Mouse (Mus musculus): ENCODE results near the gene Scyl3. TPM values are rescaled to one million over a fixed set of nuclear protein-coding genes. Genes with fewer than 3 reads are reported as not detected.

Gene Scyl3
- 11.2 and 11.9 TPM in 2 replicates for total RNA-seq (2014; rRNA removed; ENCODE audit: low replicate concordance)
- polyA plus RNA-seq (2015; fragmentation: Nextera tagmentation; extraction: Ambion mirVana): 6.4 and 7.3 TPM in 2 replicates

GRCm38 (mm10) chr1:163928846-163929245 lies at the start of gene Scyl3:
Scyl3 (plus strand) TSS chr1:163929100.
- WGBS: 70% methylated on average over 7 of the region's 7 CpGs
- no peak for ATAC-seq (ENCODE audit: insufficient read depth, low read depth)
- H3K9ac ChIP-seq (replicated peaks; ENCODE audit: low read depth, low read length): peak within 1 kb of the TSS; percentile 99
- H3K4me2 ChIP-seq (ENCODE audit: low read depth, low read length): peak within 1 kb of the TSS; percentile 88
- no peaks in the 10 kb centered on the region for H3K27me3 ChIP-seq (ENCODE audit: control insufficient read depth, insufficient read depth, low read length)
- peaks cover 10% of the 10 kb centered on the region for H3K4me1 ChIP-seq (ENCODE audit: control insufficient read depth, insufficient read depth)
- peak within 1 kb of the TSS; percentile 60 for H3K27ac ChIP-seq (ENCODE audit: low read depth)
- TF ChIP-seq EP300 (IDR thresholded peaks at IDR 0.05; ENCODE audit: low read depth) (no peak), CTCF (IDR thresholded peaks at IDR 0.05; ENCODE audit: low read depth) (no peak)
- H3K9me3 ChIP-seq (replicated peaks; ENCODE audit: control insufficient read depth, low read length): no peaks in the 10 kb centered on the region
- peak within 1 kb of the TSS; percentile 98 for H3K4me3 ChIP-seq (ENCODE audit: low read depth, low read length)
- DNase-seq (ENCODE audit: low spot score): no peak
- peaks cover 6% of the 10 kb centered on the region; the same call in 1 of the 2 replicates for H3K36me3 ChIP-seq (replicated peaks; ENCODE audit: control insufficient read depth, insufficient read depth, low read length)

- no peak overlapping the region for H3K4me3 ChIP-seq (ENCODE audit: low read depth, low read length)
- TF ChIP-seq EP300 (IDR thresholded peaks at IDR 0.05; ENCODE audit: low read depth): no peak
- TF ChIP-seq CTCF (IDR thresholded peaks at IDR 0.05; ENCODE audit: low read depth): no peak
- H3K9me3 ChIP-seq (replicated peaks; ENCODE audit: control insufficient read depth, low read length): no peaks in the 10 kb centered on the region
- no peak overlapping the region for H3K4me2 ChIP-seq (ENCODE audit: low read depth, low read length)
- no peak overlapping the region for H3K27ac ChIP-seq (ENCODE audit: low read depth)
- H3K9ac ChIP-seq (replicated peaks; ENCODE audit: low read depth, low read length): no peak overlapping the region
- no peaks in the 10 kb centered on the region for H3K4me1 ChIP-seq (ENCODE audit: control insufficient read depth, insufficient read depth)
- ATAC-seq (ENCODE audit: insufficient read depth, low read depth) (no peak), DNase-seq (ENCODE audit: low spot score) (no peak)
- no peaks in the 10 kb centered on the region for H3K27me3 ChIP-seq (ENCODE audit: control insufficient read depth, insufficient read depth, low read length)
- H3K36me3 ChIP-seq (replicated peaks; ENCODE audit: control insufficient read depth, insufficient read depth, low read length): no peaks in the 10 kb centered on the region
These were observed 39.3 kb upstream of the Scyl3 start for GRCm38 (mm10) chr1:163889629-163890028.

- 84% methylated on average over 5 of the region's 5 CpGs for WGBS
- Histone ChIP-seq H3K4me2 (ENCODE audit: low read depth, low read length) (no peak overlapping the region), H3K4me3 (ENCODE audit: low read depth, low read length) (no peak overlapping the region), H3K4me1 (ENCODE audit: control insufficient read depth, insufficient read depth) (no peaks in the 10 kb centered on the region), H3K27ac (ENCODE audit: low read depth) (no peak overlapping the region), H3K9me3 (replicated peaks; ENCODE audit: control insufficient read depth, low read length) (no peaks in the 10 kb centered on the region), H3K27me3 (ENCODE audit: control insufficient read depth, insufficient read depth, low read length) (no peaks in the 10 kb centered on the region), H3K36me3 (replicated peaks; ENCODE audit: control insufficient read depth, insufficient read depth, low read length) (no peaks in the 10 kb centered on the region), H3K9ac (replicated peaks; ENCODE audit: low read depth, low read length) (no peak overlapping the region)
- no peak for TF ChIP-seq CTCF (IDR thresholded peaks at IDR 0.05; ENCODE audit: low read depth)
- TF ChIP-seq EP300 (IDR thresholded peaks at IDR 0.05; ENCODE audit: low read depth): no peak
- DNase-seq (ENCODE audit: low spot score) (no peak), ATAC-seq (ENCODE audit: insufficient read depth, low read depth) (no peak)
These were observed 35.6 kb upstream of the Scyl3 start for GRCm38 (mm10) chr1:163893294-163893693.

GRCm38 (mm10) chr1:163893774-163894527 lies 34.9 kb upstream of the Scyl3 start:
- H3K4me3 ChIP-seq (ENCODE audit: low read depth, low read length): no peak overlapping the region
- no peaks in the 10 kb centered on the region for H3K27me3 ChIP-seq (ENCODE audit: control insufficient read depth, insufficient read depth, low read length)
- H3K9me3 ChIP-seq (replicated peaks; ENCODE audit: control insufficient read depth, low read length): no peaks in the 10 kb centered on the region
- no peak for ATAC-seq (ENCODE audit: insufficient read depth, low read depth)
- no peak overlapping the region for H3K4me2 ChIP-seq (ENCODE audit: low read depth, low read length)
- H3K9ac ChIP-seq (replicated peaks; ENCODE audit: low read depth, low read length): no peak overlapping the region
- 78% methylated on average over 11 of the region's 11 CpGs for WGBS
- no peaks in the 10 kb centered on the region for H3K36me3 ChIP-seq (replicated peaks; ENCODE audit: control insufficient read depth, insufficient read depth, low read length)
- H3K4me1 ChIP-seq (ENCODE audit: control insufficient read depth, insufficient read depth): no peaks in the 10 kb centered on the region
- TF ChIP-seq CTCF (IDR thresholded peaks at IDR 0.05; ENCODE audit: low read depth): no peak
- TF ChIP-seq EP300 (IDR thresholded peaks at IDR 0.05; ENCODE audit: low read depth): no peak
- no peak overlapping the region for H3K27ac ChIP-seq (ENCODE audit: low read depth)
- DNase-seq (ENCODE audit: low spot score): no peak

- H3K4me3 ChIP-seq (ENCODE audit: low read depth, low read length): no peak overlapping the region
- ATAC-seq (ENCODE audit: insufficient read depth, low read depth) (no peak), DNase-seq (ENCODE audit: low spot score) (no peak)
- H3K4me2 ChIP-seq (ENCODE audit: low read depth, low read length): no peak overlapping the region
- no peaks in the 10 kb centered on the region for H3K4me1 ChIP-seq (ENCODE audit: control insufficient read depth, insufficient read depth)
- 70% methylated on average over 5 of the region's 5 CpGs for WGBS
- no peak overlapping the region for H3K27ac ChIP-seq (ENCODE audit: low read depth)
- no peak for TF ChIP-seq CTCF (IDR thresholded peaks at IDR 0.05; ENCODE audit: low read depth)
- TF ChIP-seq EP300 (IDR thresholded peaks at IDR 0.05; ENCODE audit: low read depth): no peak
- H3K9me3 ChIP-seq (replicated peaks; ENCODE audit: control insufficient read depth, low read length): no peaks in the 10 kb centered on the region
- H3K36me3 ChIP-seq (replicated peaks; ENCODE audit: control insufficient read depth, insufficient read depth, low read length): no peaks in the 10 kb centered on the region
- H3K9ac ChIP-seq (replicated peaks; ENCODE audit: low read depth, low read length): no peak overlapping the region
- H3K27me3 ChIP-seq (ENCODE audit: control insufficient read depth, insufficient read depth, low read length): no peaks in the 10 kb centered on the region
These were observed 30.6 kb upstream of the Scyl3 start for GRCm38 (mm10) chr1:163898291-163898764.
